Mouse (Mus musculus): ENCODE measurements around the gene Sez6l. TPM values are rescaled to one million over a fixed set of nuclear protein-coding genes. Genes with fewer than 3 reads are reported as not detected.

Sez6l gene
- total and polyA plus RNA-seq, 3 experiments: not detected

- H3K4me1 ChIP-seq (ENCODE audit: control insufficient read depth in 1 of 2, insufficient read depth in 2 of 2): no peaks in the 10 kb centered on the region
- dilution Hi-C loops (cut with MboI; ENCODE audit: extremely low pct_ligation_motif_present, extremely low pct_unique_long_range_greater_than_20kb, low sequenced_read_pairs) (no loop called here), in situ Hi-C loops (cut with MboI; ENCODE audit: low pct_ligation_motif_present, low pct_unique_long_range_greater_than_20kb, low sequenced_read_pairs) (no loop called here)
- no peaks in the 10 kb centered on the region for H3K36me3 ChIP-seq (replicated peaks in 1 of 2; ENCODE audit: control insufficient read depth in 1 of 2, insufficient read depth in 1 of 2, low read length in 1 of 2)
- TF ChIP-seq ZKSCAN1 (IDR thresholded peaks at IDR 0.05; ENCODE audit: borderline replicate concordance, low read depth, low read length) (no peak), KAT2A (IDR thresholded peaks at IDR 0.05; ENCODE audit: insufficient replicate concordance, low read length) (no peak), ZNF384 (IDR thresholded peaks at IDR 0.05; ENCODE audit: low read depth, low read length) (no peak), MAZ (IDR thresholded peaks at IDR 0.05; ENCODE audit: low read depth, low read length) (no peak), MXI1 (IDR thresholded peaks at IDR 0.05; ENCODE audit: low read depth, low read length) (no peak), PAX5 (IDR thresholded peaks at IDR 0.05; ENCODE audit: low read length) (no peak), MEF2A (IDR thresholded peaks at IDR 0.05; ENCODE audit: borderline replicate concordance, low read depth, low read length) (no peak), BHLHE40 (IDR thresholded peaks at IDR 0.05; ENCODE audit: low read depth, low read length) (no peak), E2F4 (IDR thresholded peaks at IDR 0.05; ENCODE audit: insufficient replicate concordance, low read depth, low read length) (no peak), UBTF (IDR thresholded peaks at IDR 0.05; ENCODE audit: low read depth, low read length) (no peak), TCF12 (IDR thresholded peaks at IDR 0.05; ENCODE audit: low read depth, low read length) (no peak), POLR2A (IDR thresholded peaks at IDR 0.05; ENCODE audit: low read depth, low read length) (no peak), CHD2 (IDR thresholded peaks at IDR 0.05; ENCODE audit: low read length) (no peak), GABPA (IDR thresholded peaks at IDR 0.05; ENCODE audit: insufficient replicate concordance, low read depth, low read length) (no peak), HCFC1 (IDR thresholded peaks at IDR 0.05; ENCODE audit: low read depth, low read length) (no peak), SMC3 (IDR thresholded peaks at IDR 0.05; ENCODE audit: low read depth, low read length) (no peak), MAFK (IDR thresholded peaks at IDR 0.05; ENCODE audit: insufficient replicate concordance, low read length) (no peak), CHD1 (IDR thresholded peaks at IDR 0.05; ENCODE audit: low read depth, low read length) (no peak), ZMIZ1 (IDR thresholded peaks at IDR 0.05; ENCODE audit: low read depth, low read length) (no peak), ZC3H11A (IDR thresholded peaks at IDR 0.05; ENCODE audit: low read depth, low read length) (no peak)
- peaks cover 98% of the 10 kb centered on the region for H3K9me3 ChIP-seq (replicated peaks; ENCODE audit: low read length)
- H3K9ac ChIP-seq (ENCODE audit: insufficient read depth, low read depth): no peak overlapping the region
- H3K79me2 ChIP-seq (replicated peaks; ENCODE audit: control insufficient read depth, extremely low read depth, insufficient read depth, poor library complexity, severe bottlenecking): no peaks in the 10 kb centered on the region
- H3K4me2 ChIP-seq (ENCODE audit: insufficient read depth, low read depth, poor library complexity, severe bottlenecking): no peak overlapping the region
- H3K27ac ChIP-seq (ENCODE audit: insufficient read depth, low read depth): no peak overlapping the region
- DNase-seq (ENCODE audit: extremely low read depth): no peak
- no peaks in the 10 kb centered on the region for H3K27me3 ChIP-seq (replicated peaks)
- no peak overlapping the region for H3K4me3 ChIP-seq (replicated peaks in 1 of 3; ENCODE audit: low read depth in 2 of 3, low read length in 2 of 3, poor library complexity in 1 of 3)
These were observed 27.3 kb upstream of the Sez6l start for GRCm38 (mm10) chr5:112604251-112604650.

- no peak overlapping the region for H3K4me2 ChIP-seq (ENCODE audit: insufficient read depth, low read depth, poor library complexity, severe bottlenecking)
- no peak for TF ChIP-seq SIN3A (IDR thresholded peaks at IDR 0.05; ENCODE audit: low read length)
- TF ChIP-seq NELFE (IDR thresholded peaks at IDR 0.05; ENCODE audit: low read depth, low read length): no peak
- no peak for TF ChIP-seq PAX5 (IDR thresholded peaks at IDR 0.05; ENCODE audit: low read length)
- no peak for TF ChIP-seq MAZ (IDR thresholded peaks at IDR 0.05; ENCODE audit: low read depth, low read length)
- TF ChIP-seq SMC3 (IDR thresholded peaks at IDR 0.05; ENCODE audit: low read depth, low read length): no peak
- no peak for TF ChIP-seq NRF1 (IDR thresholded peaks at IDR 0.05; ENCODE audit: low read depth, low read length)
- no peak for TF ChIP-seq RCOR1 (conservative IDR thresholded peaks at IDR 0.05; ENCODE audit: low read depth, low read length)
- TF ChIP-seq TCF12 (IDR thresholded peaks at IDR 0.05; ENCODE audit: low read depth, low read length): no peak
- H3K9me3 ChIP-seq (replicated peaks; ENCODE audit: low read length): peaks cover 97% of the 10 kb centered on the region
- H3K4me3 ChIP-seq (replicated peaks in 1 of 3; ENCODE audit: low read depth in 2 of 3, low read length in 2 of 3, poor library complexity in 1 of 3): no peak overlapping the region
- H3K9ac ChIP-seq (ENCODE audit: insufficient read depth, low read depth): no peak overlapping the region
- dilution Hi-C loops (cut with MboI; ENCODE audit: extremely low pct_ligation_motif_present, extremely low pct_unique_long_range_greater_than_20kb, low sequenced_read_pairs): no loop called here
- no peak overlapping the region for H3K27ac ChIP-seq (ENCODE audit: insufficient read depth, low read depth)
- H3K4me1 ChIP-seq (ENCODE audit: control insufficient read depth in 1 of 2, insufficient read depth in 2 of 2): no peaks in the 10 kb centered on the region
- DNase-seq (ENCODE audit: extremely low read depth): no peak
- no peaks in the 10 kb centered on the region for H3K36me3 ChIP-seq (replicated peaks in 1 of 2; ENCODE audit: control insufficient read depth in 1 of 2, insufficient read depth in 1 of 2, low read length in 1 of 2)
- in situ Hi-C loops (cut with MboI; ENCODE audit: low pct_ligation_motif_present, low pct_unique_long_range_greater_than_20kb, low sequenced_read_pairs): no loop called here
- no peaks in the 10 kb centered on the region for H3K79me2 ChIP-seq (replicated peaks; ENCODE audit: control insufficient read depth, extremely low read depth, insufficient read depth, poor library complexity, severe bottlenecking)
- H3K27me3 ChIP-seq (replicated peaks): no peaks in the 10 kb centered on the region
These were observed 26.6 kb upstream of the Sez6l start for GRCm38 (mm10) chr5:112603594-112603993.
